ENCODE assay signal across 8 mouse cellular contexts in genomic region chr2:153483118-153483983, GRCm38 (mm10). TPM values are rescaled to one million over a fixed set of nuclear protein-coding genes. Genes with fewer than 3 reads are reported as not detected.
DNase-seq lines count a peak whose midpoint lies in the region; ATAC-seq lines count a peak whose summit lies in the region.

No protein-coding gene starts in this region.

- H3K36me3 ChIP-seq in embryonic facial prominence, embryonic 13.5 days: no peaks in the 10 kb centered on the region

- H3K9me3 ChIP-seq in embryonic facial prominence, embryonic 13.5 days: no peaks in the 10 kb centered on the region

- H3K27me3 ChIP-seq in embryonic facial prominence, embryonic 13.5 days: 0 out of 2 replicates have a peak, but pooled peaks cover 3% of the 10 kb centered on the region

- peak overlapping the region; percentile 13 for H3K4me3 ChIP-seq in embryonic facial prominence, embryonic 13.5 days

- peaks cover 21% of the 10 kb centered on the region for H3K4me1 ChIP-seq in embryonic facial prominence, embryonic 13.5 days

- H3K9ac ChIP-seq in embryonic facial prominence, embryonic 13.5 days: peak overlapping the region; percentile 40

- peak; percentile 65 for DNase-seq in gastrocnemius, postnatal 10 days
- DNase-seq in gastrocnemius, postnatal 36 days: no peak
- DNase-seq in adrenal gland, adult 8-10 months: peak; percentile 52
- DNase-seq in layer of hippocampus, postnatal 14 days (ENCODE audit: low spot score in 2 of 2): peak; percentile 60 to 66
- peak; percentile 32 to 35 for DNase-seq in spleen, adult 18-20 months

- no peak overlapping the region for H3K27ac ChIP-seq in embryonic facial prominence, embryonic 13.5 days

- peak overlapping the region; percentile 51 for H3K4me2 ChIP-seq in embryonic facial prominence, embryonic 13.5 days

- ATAC-seq in embryonic facial prominence, embryonic 13.5 days (ENCODE audit: insufficient number of reproducible peaks, insufficient read depth, low FRiP score, low TSS enrichment, low read depth): peak; percentile 38; the same call in 1 of the 2 replicates
- peak; percentile 51 to 72 for ATAC-seq in hematopoietic stem cell, adult 5-6 weeks (replicated peaks in 1 of 2; ENCODE audit: insufficient read depth in 1 of 2, low FRiP score in 2 of 2, low TSS enrichment in 1 of 2, low read depth in 1 of 2, poor library complexity in 2 of 2, severe bottlenecking in 2 of 2)
- ATAC-seq in megakaryocyte progenitor cell, adult 5-6 weeks (replicated peaks; ENCODE audit: poor library complexity): peak; percentile 62

- 9% methylated on average over 20 of the region's 20 CpGs for WGBS in embryonic facial prominence, embryonic 13.5 days

- intact Hi-C loops in gastrocnemius, postnatal 36 days (cut with DNase I): no loop called here

RNA-seq across cellular contexts. Expression of gene 4930404H24Rik, which starts 9.2 kb away (rescaled TPM):
- not detected for total RNA-seq in gastrocnemius, postnatal 10 days (2021)
- total RNA-seq in gastrocnemius, postnatal 36 days (2021): not detected
- not detected for total RNA-seq in adrenal gland, adult 8-10 months (2022)
- polyA plus RNA-seq in embryonic facial prominence, embryonic 13.5 days (2015; fragmentation: Nextera tagmentation; extraction: Ambion mirVana): not detected in 2 replicates
- not detected in 2 replicates for total RNA-seq in hematopoietic stem cell, adult 5-6 weeks (2017)
- total RNA-seq in layer of hippocampus, postnatal 14 days (2021): not detected
- total RNA-seq in megakaryocyte progenitor cell, adult 5-6 weeks (2015): not detected in 2 replicates
- not detected in 2 replicates for total RNA-seq in megakaryocyte progenitor cell, adult 5-6 weeks (2017)

RNA-seq across cellular contexts. Expression of gene Nol4l, which starts 46.4 kb away (rescaled TPM):
- total RNA-seq in gastrocnemius, postnatal 10 days (2021): 1 to 10 TPM; 4.3 to 6.3 TPM
- 1 to 10 TPM in 1 of 2 experiments, under 1 TPM in 1; 0.94 to 1.0 TPM for total RNA-seq in gastrocnemius, postnatal 36 days (2021)
- 10 to 100 TPM in 3 of 4 experiments, 1 to 10 TPM in 1; 9.9 to 19.6 (median 12.8) TPM for total RNA-seq in adrenal gland, adult 8-10 months (2022)
- polyA plus RNA-seq in embryonic facial prominence, embryonic 13.5 days (2015; fragmentation: Nextera tagmentation; extraction: Ambion mirVana): 12.4 and 16.0 TPM in 2 replicates
- 5.2 and 8.1 TPM in 2 replicates for total RNA-seq in hematopoietic stem cell, adult 5-6 weeks (2017)
- total RNA-seq in layer of hippocampus, postnatal 14 days (2021): 10 to 100 TPM; 55.6 to 60.1 TPM
- 3.0 and 4.4 TPM in 2 replicates for total RNA-seq in megakaryocyte progenitor cell, adult 5-6 weeks (2015)
- 1.4 and 3.7 TPM in 2 replicates for total RNA-seq in megakaryocyte progenitor cell, adult 5-6 weeks (2017)

Comparison
In these comparisons a context has a peak if more than half of its experiments do, and no peak if none do; other contexts are left out.
1. DNase-seq: peak in gastrocnemius, postnatal 10 days (single experiment), adrenal gland, adult 8-10 months (single experiment), layer of hippocampus, postnatal 14 days (2 of 2) and spleen, adult 18-20 months (2 of 2); none in gastrocnemius, postnatal 36 days (0 of 2).
2. Peak in every context shown above with its lines, with median percentiles within 50 percentile points of each other: ATAC-seq.